Mouse (Mus musculus): Measurements from ENCODE around the gene Ccdc177. TPM values are rescaled to one million over a fixed set of nuclear protein-coding genes. Genes with fewer than 3 reads are reported as not detected.

Gene Ccdc177
- polyA plus RNA-seq, 1 experiment from 2014 or later: 0.06 TPM

DNA sequence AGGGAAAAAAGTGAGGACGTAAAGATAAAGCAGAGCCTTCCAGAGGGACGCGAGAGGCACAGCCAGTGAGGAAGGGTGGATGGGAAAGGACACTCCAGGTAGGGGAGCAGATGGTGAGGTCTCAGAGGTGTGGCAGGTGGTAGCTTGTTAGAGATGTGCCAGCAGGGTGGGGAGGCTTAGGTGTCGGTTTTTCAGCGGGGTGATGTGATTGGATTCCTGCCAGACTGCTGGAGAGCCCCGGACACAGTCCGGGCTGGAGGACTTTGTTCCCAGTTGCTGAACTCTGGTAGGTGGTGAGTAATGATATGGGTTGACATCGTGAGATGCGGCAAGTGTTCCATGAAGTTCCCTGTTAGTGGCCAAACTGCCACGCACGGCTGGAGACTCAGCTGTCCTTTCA, 27.1 kb upstream of the Ccdc177 start:
- ATAC-seq (ENCODE audit: low read depth): no peak
- no peak overlapping the region for H3K4me2 ChIP-seq (ENCODE audit: low read depth, low read length)
- H3K27me3 ChIP-seq (ENCODE audit: control insufficient read depth, insufficient read depth, low read depth, low read length): no peaks in the 10 kb centered on the region
- peaks cover 12% of the 10 kb centered on the region for H3K4me1 ChIP-seq (replicated peaks; ENCODE audit: control insufficient read depth, insufficient read depth, low read length)
- no peak overlapping the region for H3K4me3 ChIP-seq (ENCODE audit: low read length)
- H3K27ac ChIP-seq (ENCODE audit: low read length): no peak overlapping the region
- H3K9me3 ChIP-seq (ENCODE audit: control insufficient read depth, low read length): no peaks in the 10 kb centered on the region
- 37% methylated on average over 11 of the region's 11 CpGs for WGBS
- no peak overlapping the region for H3K9ac ChIP-seq (ENCODE audit: low read length)
- no peaks in the 10 kb centered on the region for H3K36me3 ChIP-seq (ENCODE audit: control insufficient read depth, insufficient read depth, low read length)

- H3K9me3 ChIP-seq (ENCODE audit: control insufficient read depth, low read length): no peaks in the 10 kb centered on the region
- H3K4me3 ChIP-seq (ENCODE audit: low read length): no peak overlapping the region
- ATAC-seq (ENCODE audit: low read depth): no peak
- no peak overlapping the region for H3K4me2 ChIP-seq (ENCODE audit: low read depth, low read length)
- H3K27ac ChIP-seq (ENCODE audit: low read length): no peak overlapping the region
- H3K27me3 ChIP-seq (ENCODE audit: control insufficient read depth, insufficient read depth, low read depth, low read length): no peaks in the 10 kb centered on the region
- H3K9ac ChIP-seq (ENCODE audit: low read length): no peak overlapping the region
- H3K36me3 ChIP-seq (ENCODE audit: control insufficient read depth, insufficient read depth, low read length): no peaks in the 10 kb centered on the region
- H3K4me1 ChIP-seq (replicated peaks; ENCODE audit: control insufficient read depth, insufficient read depth, low read length): peaks cover 3% of the 10 kb centered on the region; the same call in 1 of the 2 replicates
- WGBS: 56% methylated on average over 1 of the region's 1 CpGs
These were observed 26.1 kb upstream of the Ccdc177 start for GRCm38 (mm10) chr12:80786591-80786990.

GRCm38 (mm10) chr12:80785597-80785996, 25.1 kb upstream of the Ccdc177 start:
- 83% methylated on average over 4 of the region's 4 CpGs for WGBS
- H3K4me2 ChIP-seq (ENCODE audit: low read depth, low read length): no peak overlapping the region
- ATAC-seq (ENCODE audit: low read depth): no peak

DNA sequence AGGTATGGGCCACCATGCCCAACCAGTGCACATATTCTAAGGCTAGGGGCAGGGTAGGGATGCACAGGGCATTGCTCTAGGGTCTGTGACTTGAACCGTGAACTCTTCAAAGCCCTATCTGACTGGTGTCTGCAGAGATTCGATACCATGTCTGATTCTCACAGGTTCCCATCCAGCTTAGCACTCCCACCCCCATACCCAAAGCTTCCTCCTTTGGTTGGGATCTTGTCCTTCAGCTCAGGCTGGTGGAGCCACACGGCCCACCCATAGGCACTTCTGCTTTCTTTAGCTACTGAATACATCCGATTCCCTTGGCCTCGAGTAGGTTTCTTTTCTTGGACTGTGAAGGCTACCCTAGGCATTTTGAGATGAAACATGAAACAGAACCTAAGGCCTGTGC, 24.5 kb upstream of the Ccdc177 start:
- no peak for ATAC-seq (ENCODE audit: low read depth)
- WGBS: 82% methylated on average over 5 of the region's 5 CpGs

More at GRCm38 (mm10) chr12:80785597-80785996, 25.1 kb upstream of the Ccdc177 start:
- Histone ChIP-seq H3K27ac (ENCODE audit: low read length) (no peak overlapping the region), H3K27me3 (ENCODE audit: control insufficient read depth, insufficient read depth, low read depth, low read length) (no peaks in the 10 kb centered on the region), H3K9me3 (ENCODE audit: control insufficient read depth, low read length) (no peaks in the 10 kb centered on the region), H3K36me3 (ENCODE audit: control insufficient read depth, insufficient read depth, low read length) (no peaks in the 10 kb centered on the region), H3K4me1 (replicated peaks; ENCODE audit: control insufficient read depth, insufficient read depth, low read length) (peaks cover 3% of the 10 kb centered on the region; the same call in 1 of the 2 replicates), H3K4me3 (ENCODE audit: low read length) (no peak overlapping the region), H3K9ac (ENCODE audit: low read length) (no peak overlapping the region)

GRCm38 (mm10) chr12:80783889-80784288, 23.4 kb upstream of the Ccdc177 start:
- Histone ChIP-seq H3K4me1 (replicated peaks; ENCODE audit: control insufficient read depth, insufficient read depth, low read length) (no peaks in the 10 kb centered on the region), H3K9me3 (ENCODE audit: control insufficient read depth, low read length) (no peaks in the 10 kb centered on the region), H3K4me2 (ENCODE audit: low read depth, low read length) (no peak overlapping the region), H3K36me3 (ENCODE audit: control insufficient read depth, insufficient read depth, low read length) (no peaks in the 10 kb centered on the region), H3K27me3 (ENCODE audit: control insufficient read depth, insufficient read depth, low read depth, low read length) (no peaks in the 10 kb centered on the region), H3K4me3 (ENCODE audit: low read length) (no peak overlapping the region), H3K9ac (ENCODE audit: low read length) (no peak overlapping the region), H3K27ac (ENCODE audit: low read length) (no peak overlapping the region)
- no peak for ATAC-seq (ENCODE audit: low read depth)
- 100% methylated on average over 1 of the region's 1 CpGs for WGBS

More for the DNA sequence above, 24.5 kb upstream of the Ccdc177 start:
- no peaks in the 10 kb centered on the region for H3K9me3 ChIP-seq (ENCODE audit: control insufficient read depth, low read length)
- no peaks in the 10 kb centered on the region for H3K27me3 ChIP-seq (ENCODE audit: control insufficient read depth, insufficient read depth, low read depth, low read length)
- peaks cover 3% of the 10 kb centered on the region; the same call in 1 of the 2 replicates for H3K4me1 ChIP-seq (replicated peaks; ENCODE audit: control insufficient read depth, insufficient read depth, low read length)
- H3K36me3 ChIP-seq (ENCODE audit: control insufficient read depth, insufficient read depth, low read length): no peaks in the 10 kb centered on the region
- no peak overlapping the region for H3K4me2 ChIP-seq (ENCODE audit: low read depth, low read length)
- H3K27ac ChIP-seq (ENCODE audit: low read length): no peak overlapping the region
- no peak overlapping the region for H3K4me3 ChIP-seq (ENCODE audit: low read length)
- H3K9ac ChIP-seq (ENCODE audit: low read length): no peak overlapping the region

DNA sequence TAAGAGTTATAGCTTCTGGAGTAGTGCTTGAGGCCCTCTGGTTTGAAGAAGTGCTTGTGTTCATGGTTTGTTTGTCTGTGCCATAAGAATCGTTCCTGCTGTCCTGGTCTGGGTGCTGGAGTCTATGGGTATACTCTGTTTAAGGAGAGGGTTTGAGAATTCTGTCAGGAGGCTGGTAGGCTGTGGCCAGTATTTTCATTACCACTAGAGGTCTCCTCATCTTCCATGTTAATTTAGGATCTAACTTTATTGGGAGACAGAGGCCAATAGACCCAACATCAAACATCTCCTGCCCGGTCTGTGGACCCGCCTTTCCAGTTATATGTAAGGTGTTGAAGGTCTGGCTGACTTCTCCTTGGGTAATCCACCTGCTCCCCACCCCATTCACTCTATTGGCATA, 22.4 kb upstream of the Ccdc177 start:
- no peak overlapping the region for H3K4me2 ChIP-seq (ENCODE audit: low read depth, low read length)
- no peaks in the 10 kb centered on the region for H3K27me3 ChIP-seq (ENCODE audit: control insufficient read depth, insufficient read depth, low read depth, low read length)
- ATAC-seq (ENCODE audit: low read depth): 0 out of 2 replicates have a peak, but pooled peaks have one; percentile 23
- no peak overlapping the region for H3K4me3 ChIP-seq (ENCODE audit: low read length)
- H3K27ac ChIP-seq (ENCODE audit: low read length): no peak overlapping the region
- no peak overlapping the region for H3K9ac ChIP-seq (ENCODE audit: low read length)
- H3K4me1 ChIP-seq (replicated peaks; ENCODE audit: control insufficient read depth, insufficient read depth, low read length): no peaks in the 10 kb centered on the region
- H3K36me3 ChIP-seq (ENCODE audit: control insufficient read depth, insufficient read depth, low read length): no peaks in the 10 kb centered on the region
- WGBS: 39% methylated on average over 3 of the region's 3 CpGs
- no peaks in the 10 kb centered on the region for H3K9me3 ChIP-seq (ENCODE audit: control insufficient read depth, low read length)

DNA sequence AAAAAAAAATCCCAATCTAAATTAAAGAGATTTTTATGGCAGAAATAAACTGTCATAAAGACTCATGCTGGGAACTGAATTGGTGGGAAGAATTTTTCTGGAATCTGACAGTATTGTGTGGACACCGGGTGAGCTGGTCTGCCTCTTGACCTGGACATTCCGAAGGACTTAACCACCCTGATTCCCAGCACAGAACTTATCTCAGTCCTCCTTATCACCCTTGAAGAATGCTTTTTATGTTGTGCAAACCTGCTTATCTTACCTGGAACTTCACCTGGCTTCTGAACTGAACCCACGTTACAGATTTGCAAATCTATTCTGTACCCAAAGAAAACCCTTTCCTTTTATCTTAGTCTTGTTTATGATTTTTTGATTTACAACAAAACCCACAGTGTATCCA, 21.7 kb upstream of the Ccdc177 start:
- Histone ChIP-seq H3K27ac (ENCODE audit: low read length) (no peak overlapping the region), H3K4me1 (replicated peaks; ENCODE audit: control insufficient read depth, insufficient read depth, low read length) (no peaks in the 10 kb centered on the region), H3K9ac (ENCODE audit: low read length) (no peak overlapping the region), H3K9me3 (ENCODE audit: control insufficient read depth, low read length) (no peaks in the 10 kb centered on the region), H3K36me3 (ENCODE audit: control insufficient read depth, insufficient read depth, low read length) (no peaks in the 10 kb centered on the region), H3K27me3 (ENCODE audit: control insufficient read depth, insufficient read depth, low read depth, low read length) (no peaks in the 10 kb centered on the region), H3K4me3 (ENCODE audit: low read length) (no peak overlapping the region), H3K4me2 (ENCODE audit: low read depth, low read length) (no peak overlapping the region)
- ATAC-seq (ENCODE audit: low read depth): no peak
- 39% methylated on average over 3 of the region's 3 CpGs for WGBS

GRCm38 (mm10) chr12:80779760-80780159, 19.3 kb upstream of the Ccdc177 start:
- Histone ChIP-seq H3K4me1 (replicated peaks; ENCODE audit: control insufficient read depth, insufficient read depth, low read length) (no peaks in the 10 kb centered on the region), H3K4me3 (ENCODE audit: low read length) (no peak overlapping the region), H3K27ac (ENCODE audit: low read length) (no peak overlapping the region), H3K9me3 (ENCODE audit: control insufficient read depth, low read length) (no peaks in the 10 kb centered on the region), H3K27me3 (ENCODE audit: control insufficient read depth, insufficient read depth, low read depth, low read length) (no peaks in the 10 kb centered on the region), H3K4me2 (ENCODE audit: low read depth, low read length) (no peak overlapping the region), H3K36me3 (ENCODE audit: control insufficient read depth, insufficient read depth, low read length) (no peaks in the 10 kb centered on the region), H3K9ac (ENCODE audit: low read length) (no peak overlapping the region)
- WGBS: 84% methylated on average over 4 of the region's 4 CpGs
- ATAC-seq (ENCODE audit: low read depth): no peak

DNA sequence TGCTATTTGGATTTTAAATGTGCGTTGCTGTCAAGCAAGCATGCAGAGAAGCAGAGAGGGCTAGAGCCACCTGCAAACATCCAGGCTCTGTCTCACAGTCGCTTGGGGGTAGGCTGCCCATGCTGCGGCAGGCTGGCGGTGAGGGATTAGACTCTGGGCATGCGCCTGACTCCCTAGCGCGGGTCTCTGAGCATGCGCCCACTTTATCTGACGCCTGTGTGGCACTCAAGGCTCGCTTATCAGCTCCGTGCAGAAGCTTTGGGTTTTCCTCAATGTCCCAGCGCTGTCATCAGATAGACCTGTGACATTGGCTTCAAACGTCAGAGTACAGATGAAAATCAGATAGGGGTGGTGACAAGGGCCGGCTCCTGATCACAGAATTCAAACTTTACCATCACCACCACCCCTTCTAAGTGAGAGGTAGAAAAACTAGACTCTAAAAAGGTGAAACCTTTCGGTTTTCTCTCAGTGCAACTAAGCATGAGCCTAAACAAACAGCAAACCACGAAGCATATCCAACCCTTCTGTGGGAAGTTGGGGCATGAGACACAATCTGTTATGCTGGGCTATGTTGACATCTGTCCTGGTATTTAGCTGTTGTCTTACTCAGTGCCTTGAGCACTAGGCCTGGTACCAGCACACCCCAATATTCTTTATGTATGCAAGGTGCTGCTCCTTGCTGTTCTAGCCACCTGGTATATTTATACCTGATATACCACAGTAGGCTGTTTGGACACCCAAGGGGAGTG, 17.9 kb upstream of the Ccdc177 start:
- ATAC-seq (ENCODE audit: low read depth): no peak
- Histone ChIP-seq H3K27ac (ENCODE audit: low read length) (no peak overlapping the region), H3K4me3 (ENCODE audit: low read length) (no peak overlapping the region), H3K4me1 (replicated peaks; ENCODE audit: control insufficient read depth, insufficient read depth, low read length) (no peaks in the 10 kb centered on the region), H3K36me3 (ENCODE audit: control insufficient read depth, insufficient read depth, low read length) (no peaks in the 10 kb centered on the region), H3K27me3 (ENCODE audit: control insufficient read depth, insufficient read depth, low read depth, low read length) (no peaks in the 10 kb centered on the region), H3K4me2 (ENCODE audit: low read depth, low read length) (no peak overlapping the region), H3K9me3 (ENCODE audit: control insufficient read depth, low read length) (no peaks in the 10 kb centered on the region), H3K9ac (ENCODE audit: low read length) (no peak overlapping the region)
- WGBS: 61% methylated on average over 16 of the region's 16 CpGs
